Mouse (Mus musculus) inflammation-experienced regulatory T-cells, adult 6 months (primary cell): ENCODE measurements around the gene Hoxb8. TPM values are rescaled to one million over a fixed set of nuclear protein-coding genes. Genes with fewer than 3 reads are reported as not detected.

Experiments used
- ATAC-seq: one replicate; pipeline ENCODE4 v1.8.0; 2017
- polyA plus RNA-seq, 3 experiments: library from polyadenylated mRNA; unstranded; fragments of 100-300 nt; shearing (Covaris generic); gene quantifications; one replicate each; pipeline ENCODE4 v1.2.1; 2017

The Hoxb8 gene
- polyA plus RNA-seq, 3 experiments from 2014 or later = not detected

GRCm38 (mm10) chr11:96285771-96286738 lies 4.3 kb downstream of the Hoxb8 start, which contains the start of gene Hoxb7:
Gene Hoxb7 (plus strand): TSS chr11:96286623.
- ATAC-seq = no peak

GRCm38 (mm10) chr11:96286739-96287385 lies 5.2 kb downstream of the Hoxb8 start:
- peak; percentile 24 for ATAC-seq

GRCm38 (mm10) chr11:96287411-96287810 lies 5.7 kb downstream of the Hoxb8 start:
- no peak for ATAC-seq

- ATAC-seq = no peak
These were observed 6.9 kb downstream of the Hoxb8 start for GRCm38 (mm10) chr11:96288455-96289221.

GRCm38 (mm10) chr11:96289293-96289692 lies 7.6 kb downstream of the Hoxb8 start:
- no peak for ATAC-seq

- ATAC-seq = no peak
These were observed 8.1 kb downstream of the Hoxb8 start for GRCm38 (mm10) chr11:96289837-96290236.

- ATAC-seq = no peak
These were observed 9.1 kb downstream of the Hoxb8 start for GRCm38 (mm10) chr11:96290705-96291355.

GRCm38 (mm10) chr11:96291681-96292564 lies 10.2 kb downstream of the Hoxb8 start, which contains the start of gene Hoxb6:
Gene Hoxb6 (plus strand): TSS chr11:96292476.
- no peak for ATAC-seq

- no peak for ATAC-seq
These were observed 11.0 kb downstream of the Hoxb8 start for GRCm38 (mm10) chr11:96292565-96293301.

- no peak for ATAC-seq
These were observed 11.7 kb downstream of the Hoxb8 start for GRCm38 (mm10) chr11:96293302-96293921.

- ATAC-seq = peak; percentile 76
These were observed 12.8 kb downstream of the Hoxb8 start for GRCm38 (mm10) chr11:96294245-96295091.

- ATAC-seq = no peak
These were observed 13.6 kb downstream of the Hoxb8 start for GRCm38 (mm10) chr11:96295092-96295835.

- ATAC-seq = no peak
These were observed 15.3 kb downstream of the Hoxb8 start for GRCm38 (mm10) chr11:96296997-96297396.

- no peak for ATAC-seq
These were observed 15.7 kb downstream of the Hoxb8 start for GRCm38 (mm10) chr11:96297428-96297827.

GRCm38 (mm10) chr11:96297968-96298635 lies 16.4 kb downstream of the Hoxb8 start:
- ATAC-seq = no peak

- no peak for ATAC-seq
These were observed 17.4 kb downstream of the Hoxb8 start for GRCm38 (mm10) chr11:96298895-96299667.

GRCm38 (mm10) chr11:96299781-96300180 lies 18.1 kb downstream of the Hoxb8 start:
- no peak for ATAC-seq
